Mouse (Mus musculus) kidney, adult 9 months (tissue): ENCODE measurements around the gene Cdcp1.

Experiments
- DNase-seq: peaks from one replicate; pipeline ENCODE4 v3.0.0; 2022

The Cdcp1 gene

GRCm38 (mm10) chr9:123148430-123148829, 67.4 kb downstream of the Cdcp1 start:
- no peak for DNase-seq

- no peak for DNase-seq
Observed at GRCm38 (mm10) chr9:123139887-123140614, 75.8 kb downstream of the Cdcp1 start.

GRCm38 (mm10) chr9:123138891-123139474, 76.9 kb downstream of the Cdcp1 start:
- peak; percentile 43 for DNase-seq

GRCm38 (mm10) chr9:123136953-123137682, 78.7 kb downstream of the Cdcp1 start:
- no peak for DNase-seq

- DNase-seq: no peak
Observed at GRCm38 (mm10) chr9:123132994-123133393, 82.8 kb downstream of the Cdcp1 start.

DNA sequence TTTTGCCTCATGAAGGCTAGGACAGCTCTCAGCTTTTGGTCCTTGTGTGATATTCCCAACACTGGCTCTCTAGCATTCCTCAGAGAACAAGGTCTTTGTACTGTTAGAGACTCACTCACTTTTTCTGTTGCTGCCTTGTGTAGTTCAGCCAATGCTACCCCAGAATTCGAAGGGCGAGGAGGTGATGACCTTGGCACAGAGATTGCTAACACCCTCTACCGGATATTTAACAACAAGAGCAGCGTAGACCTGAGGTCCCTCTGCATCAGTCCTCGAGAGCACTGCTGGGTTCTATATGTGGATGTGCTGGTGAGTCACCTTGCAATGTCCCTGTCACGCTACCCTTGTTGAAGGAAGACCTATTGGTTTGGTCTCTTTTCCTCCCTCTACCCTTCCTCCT, 88.2 kb downstream of the Cdcp1 start:
- no peak for DNase-seq

- DNase-seq: no peak
Observed at GRCm38 (mm10) chr9:123124413-123124981, 91.3 kb downstream of the Cdcp1 start.

DNA sequence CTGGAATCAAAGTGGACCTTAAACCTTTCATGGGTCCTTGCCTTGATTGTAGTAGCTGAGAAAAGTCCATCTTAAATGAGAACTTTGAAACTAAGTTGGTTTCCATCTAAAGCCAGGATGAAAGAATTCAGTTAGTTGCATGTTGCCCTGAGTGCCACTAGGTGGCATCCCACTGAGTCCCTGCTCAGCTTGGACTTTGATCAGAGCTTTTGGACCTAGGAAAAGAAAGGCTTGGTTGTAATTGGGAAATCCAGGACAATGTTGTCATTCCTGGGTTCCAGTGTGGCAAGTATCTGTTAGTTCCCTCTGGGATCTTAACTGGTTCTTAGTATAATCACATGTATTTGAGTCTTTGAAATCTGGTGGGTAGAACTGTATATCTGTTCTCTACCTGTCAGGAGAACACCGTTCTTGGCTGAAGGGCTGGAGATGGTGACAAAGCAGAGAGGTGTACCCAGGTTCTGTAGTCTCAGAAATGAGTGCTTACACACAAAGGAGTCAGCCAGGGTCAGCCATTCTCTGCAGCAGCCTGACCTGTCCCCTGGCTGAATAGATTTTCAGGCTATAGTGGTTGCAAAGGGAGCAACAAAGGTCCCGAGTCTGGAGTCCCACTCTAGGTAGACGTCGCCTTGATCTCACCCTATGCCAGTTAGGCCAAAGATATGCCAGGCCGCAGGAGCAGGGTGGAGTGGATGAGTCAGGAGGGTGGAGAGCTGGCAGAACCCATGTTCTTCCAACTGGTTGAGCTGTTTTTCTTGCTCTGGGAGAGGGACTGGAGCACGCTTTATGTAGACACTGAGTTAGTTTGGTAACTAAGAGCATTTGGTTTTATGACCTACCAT, 92.0 kb downstream of the Cdcp1 start:
- peak; percentile 36 for DNase-seq

DNA sequence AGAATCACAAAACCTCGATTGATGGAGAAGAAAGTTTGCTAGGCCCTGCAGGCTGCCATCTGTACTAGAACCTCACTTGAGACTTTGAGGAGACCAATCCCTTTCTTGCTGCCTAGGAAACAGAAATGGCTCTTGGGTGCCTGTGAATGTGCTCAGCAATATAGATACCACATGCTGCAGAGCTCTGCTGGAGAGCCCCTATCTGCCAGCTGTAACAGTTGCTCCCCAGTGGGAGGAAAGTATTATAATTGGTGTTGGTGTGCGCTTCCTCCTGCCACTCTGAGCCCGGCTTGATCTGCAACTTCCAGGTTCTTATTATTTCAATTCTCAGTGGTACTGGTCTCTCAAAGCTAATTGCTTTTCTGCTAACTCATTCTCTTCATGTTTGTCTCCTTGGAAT, 92.8 kb downstream of the Cdcp1 start:
- no peak for DNase-seq
